Mouse (Mus musculus) layer of hippocampus, postnatal 14 days (tissue): ENCODE data around the gene Ccni. TPM values are rescaled to one million over a fixed set of nuclear protein-coding genes. Genes with fewer than 3 reads are reported as not detected.

Experiments used
- DNase-seq, 2 experiments: peaks; one replicate each; pipeline ENCODE4 v3.0.0; 2021 to 2022; ENCODE audit warnings: low spot score in 2 of 2, mixed read lengths in 1 of 2
- total RNA-seq, 2 experiments: library from RNA; stranded (reverse); gene quantifications; 2 replicates each; pipeline ENCODE4 v1.2.3; 2021

Gene Ccni
- total RNA-seq, 2 experiments from 2014 or later, result 327 to 330 TPM

- DNase-seq, result no peak
Observed at GRCm38 (mm10) chr5:93140747-93141146, 65.5 kb downstream of the Ccni start.

GRCm38 (mm10) chr5:93139350-93139749 is 66.9 kb downstream of the Ccni start:
- DNase-seq, result no peak

GRCm38 (mm10) chr5:93136956-93137586 is 69.2 kb downstream of the Ccni start:
- peak in 1 of 2 experiments; percentile 48 for DNase-seq

- DNase-seq, result no peak
Observed at GRCm38 (mm10) chr5:93135368-93136107, 70.8 kb downstream of the Ccni start.

- DNase-seq, result peak in 1 of 2 experiments; percentile 54
Observed at GRCm38 (mm10) chr5:93133445-93134244, 72.7 kb downstream of the Ccni start.

Other genes starting within 250 kb of the Ccni start
- gene Sowahb, start 161.5 kb downstream of the Ccni start, total RNA-seq, result 1 to 10 TPM in 1 of 2 experiments, under 1 TPM in 1; 0.46 to 1.0 TPM
- 100 to 1,000 TPM; 116 to 118 TPM for gene Sept11, start 113.1 kb downstream of the Ccni start, total RNA-seq
- gene 2010109A12Rik, start within 50 bp of the Ccni start, total RNA-seq, result 1 to 10 TPM in 1 of 2 experiments, under 1 TPM in 1; 0.45 to 2.1 TPM
- 10 to 100 TPM; 46.4 to 49.9 TPM for gene Ccng2, start 60.8 kb upstream of the Ccni start, total RNA-seq